Mouse (Mus musculus) hindbrain, embryonic 15.5 days (tissue): Measurements from ENCODE around the gene Sned1. TPM values are rescaled to one million over a fixed set of nuclear protein-coding genes. Genes with fewer than 3 reads are reported as not detected.
A peak's percentile ranks its signal among the peaks of the same experiment; 100 is the strongest.
"Not testable (repeated sequence)": the region's sequence is repeated elsewhere in the genome, so short reads cannot be mapped to it uniquely, and the experiment has no call there.

Source experiments
- ATAC-seq: fragments of 200-750 bp; cut with Nextera tagmentation; 2 replicates; pipeline ENCODE4 v1.8.0; 2017; ENCODE audit warnings: low read depth, moderate number of reproducible peaks, moderate TSS enrichment; ENCODE audit not compliant: low FRiP score
- H3K27ac ChIP-seq: fragments of 300-500 bp; sonication (generic); replicated peaks from 2 replicates; pipeline ENCODE4 v1.5.1; 2015; ENCODE audit warnings: mild to moderate bottlenecking, inconsistent platforms
- H3K27me3 ChIP-seq: fragments of 300-500 bp; sonication (generic); 2 replicates; pipeline ENCODE4 v1.6.1; 2015; ENCODE audit warnings: control low read depth, inconsistent platforms
- H3K36me3 ChIP-seq: fragments of 300-500 bp; sonication (generic); 2 replicates; pipeline ENCODE4 v1.6.1; 2015; ENCODE audit warnings: control low read depth, inconsistent platforms
- H3K4me1 ChIP-seq: fragments of 300-500 bp; sonication (generic); replicated peaks from 2 replicates; pipeline ENCODE4 v1.6.1; 2015; ENCODE audit warnings: control low read depth, inconsistent platforms
- H3K4me2 ChIP-seq: fragments of 300-500 bp; sonication (generic); 2 replicates; pipeline ENCODE4 v1.6.1; 2015; ENCODE audit warnings: moderate library complexity, mild to moderate bottlenecking, inconsistent platforms
- H3K4me3 ChIP-seq: fragments of 300-500 bp; sonication (generic); 2 replicates; pipeline ENCODE4 v1.5.1; 2015; ENCODE audit warnings: mild to moderate bottlenecking, inconsistent platforms
- H3K9ac ChIP-seq: fragments of 300-500 bp; sonication (generic); 2 replicates; pipeline ENCODE4 v1.6.1; 2015; ENCODE audit warnings: inconsistent platforms
- H3K9me3 ChIP-seq: fragments of 300-500 bp; sonication (generic); 2 replicates; pipeline ENCODE4 v1.6.1; 2016; ENCODE audit warnings: control low read depth, inconsistent platforms
- WGBS: fragments of 180-500 bp; shearing (Covaris S2); methylation state at CpG from one replicate; pipeline ENCODE4 v1.1.7; 2015; 5-methylcytosine and 5-hydroxymethylcytosine counted together
- polyA plus RNA-seq: library from polyadenylated mRNA; unstranded; fragments of >200 nt; fragmentation: Nextera tagmentation; extraction: Ambion mirVana; gene quantifications from 2 replicates; pipeline ENCODE4 v1.2.1, GENCODE M21; 2015

Gene Sned1
- polyA plus RNA-seq, 1 experiment from 2014 or later: 11.2 TPM

DNA sequence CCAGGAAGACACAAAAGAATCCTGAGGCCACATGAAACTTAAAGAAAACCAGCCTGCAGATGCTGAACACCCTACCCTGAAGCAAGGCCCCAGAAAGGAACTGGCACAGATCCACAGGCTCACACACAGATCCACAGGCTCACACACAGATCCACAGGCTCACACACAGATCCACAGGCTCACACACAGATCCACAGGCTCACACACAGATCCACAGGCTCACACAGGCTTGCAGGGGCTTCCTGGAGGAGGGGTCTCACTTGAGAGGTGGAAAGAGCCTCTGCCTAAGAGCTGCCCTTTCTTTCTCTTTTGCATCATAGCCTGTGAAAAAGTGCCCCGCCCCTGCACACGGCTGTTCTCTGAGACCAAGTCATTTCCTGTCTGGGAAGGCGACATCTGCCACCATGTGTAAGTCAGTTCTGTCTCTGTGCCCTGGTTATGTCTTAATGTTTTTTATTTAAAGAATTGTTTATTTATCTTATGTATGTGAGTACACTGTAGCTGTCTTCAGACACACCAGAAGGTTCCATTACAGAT lies 54.1 kb downstream of the Sned1 start:
- Histone ChIP-seq H3K4me3 (no peak overlapping the region), H3K4me1 (no peaks in the 10 kb centered on the region), H3K4me2 (no peak overlapping the region), H3K9ac (no peak overlapping the region), H3K9me3 (no peaks in the 10 kb centered on the region), H3K27me3 (no peaks in the 10 kb centered on the region), H3K36me3 (no peaks in the 10 kb centered on the region), H3K27ac (no peak overlapping the region)
- 68% methylated on average over 3 of the region's 3 CpGs for WGBS
- no peak for ATAC-seq

- peaks cover 2% of the 10 kb centered on the region for H3K36me3 ChIP-seq
These were observed 55.3 kb downstream of the Sned1 start for GRCm38 (mm10) chr1:93290956-93291355.

DNA sequence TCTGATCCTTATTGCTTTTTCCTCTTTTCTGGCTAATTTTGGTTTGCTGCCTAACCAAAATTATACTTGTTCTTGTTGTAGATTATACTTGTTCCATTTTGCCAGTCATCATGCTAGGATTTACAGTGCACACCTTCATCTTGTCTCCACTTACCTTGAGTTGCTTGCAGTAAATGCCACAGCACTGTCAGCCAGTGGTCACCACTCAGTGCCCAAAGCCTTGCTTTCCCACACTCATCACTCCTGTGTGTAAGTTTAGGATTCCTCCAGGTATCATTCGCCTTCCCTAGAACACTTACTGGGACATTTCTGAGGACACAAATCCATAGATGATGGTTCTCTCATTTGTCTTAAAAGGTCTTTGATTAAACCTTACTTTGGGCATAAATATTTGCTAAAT lies 56.0 kb downstream of the Sned1 start:
- peaks cover 8% of the 10 kb centered on the region for H3K36me3 ChIP-seq
- H3K27ac ChIP-seq: no peak overlapping the region
- no peak overlapping the region for H3K9ac ChIP-seq
- no peak overlapping the region for H3K4me2 ChIP-seq
- no peak overlapping the region for H3K4me3 ChIP-seq
- ATAC-seq: no peak
- H3K4me1 ChIP-seq: no peaks in the 10 kb centered on the region
- no peaks in the 10 kb centered on the region for H3K9me3 ChIP-seq
- 89% methylated on average over 1 of the region's 1 CpGs for WGBS
- no peaks in the 10 kb centered on the region for H3K27me3 ChIP-seq

More at GRCm38 (mm10) chr1:93290956-93291355, 55.3 kb downstream of the Sned1 start:
- Histone ChIP-seq H3K4me3 (no peak overlapping the region), H3K9ac (no peak overlapping the region), H3K9me3 (no peaks in the 10 kb centered on the region), H3K4me1 (no peaks in the 10 kb centered on the region), H3K27me3 (no peaks in the 10 kb centered on the region), H3K27ac (no peak overlapping the region), H3K4me2 (no peak overlapping the region)
- no peak for ATAC-seq
- WGBS: 88% methylated on average over 4 of the region's 4 CpGs

- H3K4me3 ChIP-seq: no peak overlapping the region
- no peaks in the 10 kb centered on the region for H3K9me3 ChIP-seq
- ATAC-seq: no peak
- no peaks in the 10 kb centered on the region for H3K4me1 ChIP-seq
- H3K36me3 ChIP-seq: peaks cover 12% of the 10 kb centered on the region
- no peaks in the 10 kb centered on the region for H3K27me3 ChIP-seq
- H3K27ac ChIP-seq: no peak overlapping the region
- WGBS: 84% methylated on average over 8 of the region's 8 CpGs
- H3K4me2 ChIP-seq: no peak overlapping the region
- no peak overlapping the region for H3K9ac ChIP-seq
These were observed 56.4 kb downstream of the Sned1 start for GRCm38 (mm10) chr1:93292006-93292405.

DNA sequence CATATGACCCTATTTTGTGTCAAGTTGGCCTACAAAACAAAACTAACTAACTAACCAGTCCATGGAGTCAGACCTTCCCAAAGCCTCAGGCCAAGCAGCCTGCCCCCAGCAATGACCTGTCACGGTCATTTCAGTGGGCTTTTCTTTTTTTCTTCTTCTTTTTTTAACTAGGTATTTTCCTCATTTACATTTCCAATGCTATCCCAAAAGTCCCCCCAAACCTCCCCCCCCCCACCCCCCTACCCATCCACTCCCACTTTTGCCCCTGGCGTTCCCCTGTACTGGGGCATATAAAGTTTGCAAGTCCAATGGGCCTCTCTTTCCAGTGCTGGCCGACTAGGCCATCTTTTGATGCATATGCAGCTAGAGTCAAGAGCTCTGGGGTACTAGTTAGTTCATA lies 58.9 kb downstream of the Sned1 start:
- H3K4me1 ChIP-seq, H3K27ac ChIP-seq, H3K9ac ChIP-seq, H3K4me3 ChIP-seq, H3K27me3 ChIP-seq, H3K4me2 ChIP-seq, ATAC-seq, H3K9me3 ChIP-seq: not testable (repeated sequence)
- WGBS: 81% methylated on average over 3 of the region's 3 CpGs
- H3K36me3 ChIP-seq: peaks cover 28% of the 10 kb centered on the region

DNA sequence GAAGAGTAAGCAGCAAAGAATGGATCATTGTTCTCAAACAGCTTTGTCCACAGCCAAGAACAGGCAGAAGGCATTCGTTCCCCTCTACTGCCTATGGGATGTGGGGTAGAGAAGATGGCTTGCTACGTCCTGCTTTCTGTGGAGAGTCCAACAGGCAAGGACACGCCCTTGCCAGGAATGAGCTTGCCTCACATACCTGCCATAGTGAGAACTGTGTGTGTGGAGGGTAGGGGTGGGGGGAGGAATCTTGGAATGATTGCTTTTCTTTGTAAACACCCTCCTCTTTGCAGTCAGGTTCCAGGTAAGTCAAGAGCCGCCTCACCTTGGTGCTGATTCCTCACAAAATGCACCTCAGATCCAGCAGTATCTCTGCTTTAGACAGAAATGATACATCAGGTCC lies 64.2 kb downstream of the Sned1 start:
- no peak overlapping the region for H3K4me2 ChIP-seq
- peaks cover 75% of the 10 kb centered on the region for H3K36me3 ChIP-seq
- peaks cover 15% of the 10 kb centered on the region for H3K4me1 ChIP-seq
- H3K9ac ChIP-seq: no peak overlapping the region
- WGBS: 87% methylated on average over 4 of the region's 4 CpGs
- H3K27ac ChIP-seq: no peak overlapping the region
- H3K4me3 ChIP-seq: no peak overlapping the region
- no peaks in the 10 kb centered on the region for H3K9me3 ChIP-seq
- ATAC-seq: no peak
- H3K27me3 ChIP-seq: no peaks in the 10 kb centered on the region

DNA sequence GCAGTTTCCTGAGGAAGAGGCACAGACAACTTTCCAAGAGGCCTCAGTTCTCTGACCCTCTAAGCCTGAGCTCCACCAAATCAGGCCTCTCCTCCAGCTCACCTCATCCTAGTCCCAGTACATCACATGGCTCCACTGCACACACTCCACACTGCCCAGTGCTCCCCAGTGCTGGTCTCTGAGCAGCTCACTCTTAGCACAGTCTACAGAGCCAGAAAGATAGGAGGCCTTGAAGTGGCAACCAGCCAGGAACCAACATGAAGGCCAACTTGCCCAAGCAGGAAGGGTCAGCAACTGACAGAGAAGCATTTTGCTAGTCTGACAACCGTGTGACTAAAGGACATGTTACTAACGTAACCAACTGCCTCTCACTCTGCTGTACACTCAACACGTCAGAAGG lies 64.9 kb downstream of the Sned1 start:
- Histone ChIP-seq H3K9ac (no peak overlapping the region), H3K4me2 (no peak overlapping the region), H3K27ac (no peak overlapping the region), H3K36me3 (peaks cover 75% of the 10 kb centered on the region), H3K27me3 (no peaks in the 10 kb centered on the region), H3K9me3 (no peaks in the 10 kb centered on the region), H3K4me1 (peaks cover 20% of the 10 kb centered on the region), H3K4me3 (no peak overlapping the region)
- WGBS: 83% methylated on average over 3 of the region's 3 CpGs
- ATAC-seq: no peak

DNA sequence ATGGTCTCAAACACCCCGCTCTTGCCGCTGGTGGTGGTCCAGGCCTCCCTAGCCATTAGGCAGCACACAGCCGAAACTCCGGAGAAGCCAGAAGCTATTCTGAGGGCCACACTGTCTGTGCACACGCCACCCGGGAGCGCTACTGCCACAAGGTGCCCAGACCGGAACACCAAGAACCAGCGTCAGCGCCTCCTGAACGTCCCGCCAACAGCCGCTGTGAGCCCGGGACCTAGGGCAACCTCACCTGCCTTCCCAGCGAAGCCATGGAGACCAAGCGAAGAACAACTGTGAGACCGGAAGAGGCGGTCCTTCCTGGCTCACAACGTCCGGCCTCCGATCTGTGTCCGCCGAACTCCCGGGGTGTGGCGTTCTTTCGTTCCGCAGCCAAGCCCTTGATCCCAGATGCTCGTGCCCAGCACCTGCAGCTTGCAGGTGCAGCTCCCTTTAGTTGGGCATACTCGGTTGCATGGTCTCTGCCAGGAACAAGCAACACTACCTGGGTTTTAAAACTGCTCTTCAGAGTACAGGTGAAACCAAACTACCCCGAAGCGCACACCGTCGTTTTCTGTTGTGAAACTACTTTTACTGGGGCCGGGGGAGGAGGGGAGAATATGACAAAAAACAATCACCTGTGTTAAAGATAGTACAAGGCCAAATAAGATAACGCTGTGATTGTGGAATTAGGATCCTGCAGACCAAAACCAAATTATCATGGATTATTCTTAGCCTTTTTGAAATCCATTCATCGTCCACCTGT lies 70.1 kb downstream of the Sned1 start, which contains the start of gene Mterf4:
TSS of gene Mterf4 (minus strand) at position 335 of the 757 bp plus-strand sequence.
- Histone ChIP-seq H3K27ac (peak within 1 kb of the TSS; percentile 53), H3K27me3 (no peaks in the 10 kb centered on the region), H3K36me3 (peaks cover 37% of the 10 kb centered on the region), H3K9me3 (no peaks in the 10 kb centered on the region), H3K9ac (peak within 1 kb of the TSS; percentile 63), H3K4me3 (peak within 1 kb of the TSS; percentile 82), H3K4me2 (peak within 1 kb of the TSS; percentile 69), H3K4me1 (peaks cover 29% of the 10 kb centered on the region)
- WGBS: 7% methylated on average over 36 of the region's 36 CpGs
- ATAC-seq: peak; percentile 95

DNA sequence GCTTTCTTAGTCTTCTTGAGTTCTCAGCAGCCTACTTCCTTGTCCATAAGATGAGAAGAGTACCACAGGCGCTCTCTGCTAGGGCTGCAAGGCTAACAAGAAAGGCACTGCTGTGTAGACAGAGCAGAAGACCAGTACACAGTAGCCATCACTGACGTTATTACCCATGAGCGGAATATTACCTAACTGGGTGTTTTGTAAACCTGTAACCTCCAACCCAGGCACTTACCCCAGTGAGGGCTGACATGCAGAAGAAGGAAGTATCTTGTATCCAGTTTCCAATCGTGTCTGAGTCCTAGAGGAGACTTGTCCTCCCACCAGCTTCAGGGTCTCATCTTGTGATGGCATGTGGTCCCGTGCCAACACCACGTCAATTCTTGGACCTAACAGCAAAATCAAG lies 88.3 kb downstream of the Sned1 start:
- Histone ChIP-seq H3K4me3 (no peak overlapping the region), H3K9me3 (no peaks in the 10 kb centered on the region), H3K9ac (no peak overlapping the region), H3K4me2 (no peak overlapping the region), H3K27ac (no peak overlapping the region), H3K36me3 (peaks cover 26% of the 10 kb centered on the region), H3K4me1 (no peaks in the 10 kb centered on the region), H3K27me3 (no peaks in the 10 kb centered on the region)
- 94% methylated on average over 6 of the region's 6 CpGs for WGBS
- ATAC-seq: no peak

GRCm38 (mm10) chr1:93326446-93326845 lies 90.8 kb downstream of the Sned1 start:
- Histone ChIP-seq H3K4me2 (no peak overlapping the region), H3K9ac (no peak overlapping the region), H3K27ac (no peak overlapping the region), H3K36me3 (peaks cover 8% of the 10 kb centered on the region), H3K27me3 (no peaks in the 10 kb centered on the region), H3K4me1 (no peaks in the 10 kb centered on the region), H3K4me3 (no peak overlapping the region), H3K9me3 (no peaks in the 10 kb centered on the region)
- no peak for ATAC-seq
- 91% methylated on average over 3 of the region's 3 CpGs for WGBS

DNA sequence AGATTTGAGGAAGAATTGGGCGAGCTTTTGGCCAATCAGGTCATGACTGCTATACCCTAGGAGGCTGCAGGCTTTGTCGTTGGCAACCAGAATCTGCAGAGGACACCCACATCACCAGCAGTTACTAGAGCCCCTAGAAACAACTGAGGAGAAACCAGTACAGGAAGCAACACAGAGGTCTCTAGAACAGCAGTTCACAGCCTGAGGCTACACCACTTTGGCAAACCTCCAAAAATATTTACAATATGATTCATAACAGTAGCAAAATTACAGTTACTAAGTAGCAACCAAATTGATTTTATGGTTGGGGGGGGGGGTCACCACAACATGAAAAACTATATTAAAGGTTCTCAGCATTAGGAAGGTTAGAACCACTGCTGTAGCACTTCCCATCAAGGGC lies 99.0 kb downstream of the Sned1 start:
- Histone ChIP-seq H3K27me3 (no peaks in the 10 kb centered on the region), H3K36me3 (no peaks in the 10 kb centered on the region; the same call in 1 of the 2 replicates), H3K4me1 (no peaks in the 10 kb centered on the region), H3K4me2 (no peak overlapping the region), H3K9ac (no peak overlapping the region), H3K4me3 (no peak overlapping the region), H3K9me3 (no peaks in the 10 kb centered on the region), H3K27ac (no peak overlapping the region)
- WGBS: 71% methylated on average over 2 of the region's 2 CpGs
- no peak for ATAC-seq

DNA sequence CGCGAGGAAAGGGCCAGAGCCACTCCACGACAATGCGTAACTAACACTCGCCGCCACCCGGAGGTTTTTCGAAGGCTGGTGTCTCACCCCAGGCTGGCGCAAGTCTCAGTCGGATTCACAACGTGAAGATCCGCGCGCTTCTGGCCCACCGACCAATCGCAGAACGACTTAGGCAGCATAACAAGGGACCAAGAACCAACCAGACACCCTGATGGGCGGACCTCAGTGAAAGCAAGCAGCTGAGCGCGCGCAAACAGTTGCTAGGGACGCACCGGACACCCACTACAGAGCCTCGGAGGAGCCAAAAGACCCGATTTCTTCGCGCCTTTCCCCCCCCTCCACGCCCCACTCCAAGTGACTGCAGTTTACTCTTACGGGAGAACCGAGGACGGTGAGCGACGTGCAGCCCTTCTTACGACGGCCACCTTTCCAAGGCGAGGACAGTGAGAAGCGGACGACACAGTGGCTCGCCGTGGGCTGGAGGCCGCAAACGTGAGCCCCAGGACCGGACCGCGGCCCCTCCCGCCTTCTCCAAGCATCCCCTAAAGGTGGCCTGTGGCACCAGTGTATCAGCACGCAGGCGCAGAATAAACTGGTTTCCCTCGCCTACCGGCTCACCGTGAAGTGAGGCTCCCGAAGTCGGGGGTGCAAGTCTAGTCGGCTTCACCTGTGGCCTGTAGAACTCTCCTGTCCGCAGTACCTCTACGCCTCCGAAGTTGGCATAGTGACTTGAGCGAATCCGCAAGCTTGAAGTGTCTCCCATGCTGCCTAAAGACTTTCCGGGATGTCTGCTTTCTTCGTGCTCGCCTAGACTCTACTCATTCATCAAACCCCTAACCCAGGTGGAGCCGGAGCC lies 107.2 kb downstream of the Sned1 start, which contains the start of the genes Ppp1r7 and Pask:
TSS of gene Ppp1r7 (plus strand) at position 207 of the 856 bp plus-strand sequence.
TSS of gene Pask (minus strand) at position 835 of the 856 bp plus-strand sequence.
- peaks cover 23% of the 10 kb centered on the region for H3K4me1 ChIP-seq
- H3K4me3 ChIP-seq: peak within 1 kb of the TSS; percentile 69
- WGBS: under 1% methylated on average over 63 of the region's 63 CpGs
- H3K36me3 ChIP-seq: peaks cover 10% of the 10 kb centered on the region
- ATAC-seq: peak; percentile 94
- no peaks in the 10 kb centered on the region for H3K9me3 ChIP-seq
- H3K4me2 ChIP-seq: peak within 1 kb of the TSS; percentile 99
- peak within 1 kb of the TSS; percentile 77 for H3K27ac ChIP-seq
- peak within 1 kb of the TSS; percentile 84 for H3K9ac ChIP-seq
- H3K27me3 ChIP-seq: no peaks in the 10 kb centered on the region
